Mouse (Mus musculus) CD4-positive naive resting alpha-beta T cell, adult 76 days (primary cell): ENCODE data around the gene Asphd1. TPM values are rescaled to one million over a fixed set of nuclear protein-coding genes. Genes with fewer than 3 reads are reported as not detected.

Experiments used
- total RNA-seq: library from RNA; stranded (reverse); gene quantifications from one replicate; pipeline ENCODE4 v1.2.4, GENCODE M21; 2023

The Asphd1 gene
- total RNA-seq: not detected

DNA sequence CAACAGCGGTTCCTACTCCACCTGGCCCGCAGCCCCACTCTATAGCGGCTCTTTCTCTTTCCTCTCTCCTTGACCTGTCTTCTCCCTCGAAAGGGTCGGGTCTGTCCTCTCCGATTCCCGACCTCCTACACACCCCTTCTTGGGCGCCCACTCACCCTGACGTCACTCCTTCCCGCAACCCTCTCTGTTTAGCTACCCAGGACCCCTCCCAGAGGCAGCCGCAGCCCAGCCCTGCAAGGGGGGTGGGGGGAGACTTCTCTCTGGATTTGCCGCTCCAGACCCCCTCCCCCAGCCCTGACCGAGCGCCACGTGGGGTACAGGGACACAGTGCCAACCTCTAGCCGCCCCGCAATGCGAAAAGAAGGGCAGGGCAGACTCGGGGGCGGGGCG is at the start of gene Asphd1:
Gene Asphd1 (minus strand): TSS at position 180 of the 390 bp plus-strand sequence.

DNA sequence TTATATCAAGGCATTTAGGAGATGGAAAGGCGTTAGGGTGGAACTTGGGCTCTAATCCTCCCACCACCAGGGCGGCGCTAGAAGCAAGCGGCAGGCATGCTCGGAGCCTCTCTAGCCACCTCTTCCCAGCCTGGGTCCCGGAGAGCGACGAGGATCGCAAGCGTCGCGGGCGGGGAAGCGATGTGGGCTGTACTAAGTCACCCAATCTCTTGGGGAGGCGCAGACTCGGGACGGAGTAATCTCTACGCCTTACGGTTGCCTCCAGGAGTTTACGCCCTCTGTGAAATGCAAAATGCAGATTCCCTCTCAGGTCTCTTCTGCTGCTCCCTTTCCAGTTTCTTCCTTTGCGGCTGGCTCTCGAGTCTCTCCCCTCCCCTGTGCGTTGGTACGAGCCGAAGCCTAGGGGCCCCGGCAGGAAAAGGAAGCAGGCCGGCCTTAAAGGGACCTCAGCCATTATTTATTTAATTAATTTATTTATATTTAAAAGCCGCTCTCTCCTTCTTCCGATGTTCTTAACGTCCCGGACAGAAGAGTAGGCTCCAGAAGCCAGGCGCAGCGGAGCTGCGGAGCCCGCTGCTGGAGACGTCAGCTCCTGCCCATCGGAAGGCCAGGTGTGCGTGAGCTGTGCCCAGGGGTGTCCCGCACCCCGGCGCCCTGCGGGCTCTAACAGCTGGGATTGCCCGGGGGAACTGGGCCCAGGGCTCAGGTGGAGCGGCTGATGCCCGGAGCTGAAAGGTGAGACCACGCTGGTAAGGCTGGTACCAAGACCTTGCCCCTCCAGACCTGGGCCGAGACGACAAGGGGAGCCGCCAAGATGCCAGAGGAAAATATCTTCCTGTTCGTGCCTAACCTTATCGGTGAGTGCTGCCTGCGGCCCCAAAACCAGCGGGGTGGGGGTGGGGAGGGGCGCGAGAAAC is 26.8 kb upstream of the Asphd1 start, which contains the start of gene Cdiptos:
Gene Cdiptos (minus strand): TSS at position 149 of the 917 bp plus-strand sequence.

DNA sequence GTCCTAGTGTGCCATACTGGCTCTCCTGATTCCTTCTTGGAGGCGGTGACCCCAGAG is 26.3 kb upstream of the Asphd1 start, which contains the start of gene Cdipt:
Gene Cdipt (plus strand): TSS at position 22 of the 57 bp plus-strand sequence.

DNA sequence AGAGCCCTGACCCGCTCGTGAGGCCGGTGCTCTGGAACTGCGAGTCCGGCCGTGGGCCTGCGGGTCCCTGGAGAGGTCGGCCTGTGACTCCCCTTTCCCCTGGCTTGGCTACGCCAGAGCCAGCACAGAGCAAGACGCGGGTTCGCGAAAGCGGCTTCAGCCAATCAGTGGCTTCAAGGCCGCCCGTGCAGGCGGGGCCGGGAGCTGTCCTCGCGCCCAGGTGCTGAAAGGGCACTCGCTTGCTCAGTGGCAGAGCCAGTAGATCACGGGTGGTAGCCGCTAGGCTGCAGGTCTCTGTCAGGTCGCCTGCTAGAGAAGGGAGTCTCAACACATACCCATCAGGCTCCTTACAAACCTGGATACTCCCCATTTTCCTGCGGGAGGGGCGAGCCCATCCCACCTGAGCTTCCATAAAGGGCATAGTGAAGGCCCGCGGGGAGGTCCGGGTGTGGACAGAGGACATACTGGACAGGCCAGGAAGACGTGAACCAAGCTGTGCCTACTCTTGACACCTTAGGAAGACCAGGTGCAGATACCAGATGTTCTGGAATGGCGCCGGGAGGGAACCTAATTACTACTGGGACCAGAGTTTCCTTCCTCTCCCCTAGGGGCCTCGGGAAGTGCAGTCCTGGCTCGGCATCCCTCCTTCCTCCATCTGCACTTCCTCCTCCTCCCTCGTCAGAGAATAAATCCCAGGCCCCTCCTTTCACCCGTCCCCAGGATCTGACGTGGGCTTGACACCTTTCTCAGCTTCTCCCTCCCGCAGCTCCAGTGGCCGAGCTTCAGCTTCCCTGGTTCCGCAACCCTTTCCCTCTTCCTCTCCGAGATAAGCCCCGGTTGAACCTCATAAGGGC is 638 bp upstream of the Asphd1 start, which contains the start of gene Sez6l2:
Gene Sez6l2 (plus strand): TSS at position 771 of the 854 bp plus-strand sequence.

DNA sequence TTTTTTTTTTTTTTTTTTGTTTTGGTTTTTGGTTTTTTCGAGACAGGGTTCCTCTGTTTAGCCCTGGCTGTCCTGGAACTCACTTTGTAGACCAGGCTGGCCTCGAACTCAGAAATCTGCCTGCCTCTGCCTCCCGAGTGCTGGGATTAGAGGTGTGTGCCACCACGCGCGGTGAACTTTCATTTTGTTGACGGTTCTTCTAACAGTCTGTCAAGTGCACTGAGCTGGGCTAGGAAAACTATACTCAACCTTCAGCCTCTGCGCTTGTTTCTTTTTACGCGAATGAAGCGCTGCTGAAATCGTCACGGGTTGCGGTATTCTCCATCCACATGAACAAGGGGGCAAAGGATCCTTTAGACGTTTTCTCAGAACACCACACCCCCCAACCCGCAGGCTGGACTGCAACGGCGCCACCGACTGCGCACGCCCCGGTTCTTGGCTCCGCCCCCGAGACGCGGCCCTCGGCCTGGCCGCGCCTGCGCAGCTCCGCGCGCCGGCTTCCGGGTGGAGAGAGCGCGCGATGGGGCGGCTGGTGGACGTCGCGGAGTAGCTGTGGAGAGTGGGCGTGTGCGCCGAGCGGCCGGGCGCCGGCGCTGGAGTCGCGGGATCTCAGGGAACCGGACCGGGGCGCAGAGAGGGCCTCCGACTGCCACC is 20.9 kb downstream of the Asphd1 start, which contains the start of gene Kctd13:
Gene Kctd13 (plus strand): TSS at position 496 of the 654 bp plus-strand sequence.

DNA sequence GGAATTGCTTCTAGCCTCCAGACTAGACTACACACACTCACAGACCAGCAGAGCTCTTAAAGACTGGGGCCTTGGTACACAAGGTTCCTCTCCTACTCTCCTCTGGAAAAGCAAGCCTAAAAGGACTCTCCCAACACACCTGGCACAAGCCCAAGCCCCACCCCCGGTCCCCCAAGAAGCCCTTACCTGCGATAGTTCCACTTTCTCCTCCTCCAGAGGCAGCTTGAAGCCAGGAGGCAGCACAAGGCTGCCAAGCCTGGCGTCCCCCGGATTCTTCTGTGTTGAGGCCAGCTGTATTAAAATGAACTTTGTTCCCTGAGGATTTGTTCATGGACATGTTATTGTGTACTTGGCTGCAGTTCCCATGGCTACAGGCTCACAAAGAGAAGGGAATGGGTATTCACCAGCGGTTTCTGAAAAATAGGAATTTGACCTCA is 26.7 kb downstream of the Asphd1 start, which contains the start of gene Tmem219:
Gene Tmem219 (minus strand): TSS at position 294 of the 437 bp plus-strand sequence.

Other genes starting within 250 kb of the Asphd1 start
- 1,152 TPM for gene Coro1a, start 241.8 kb downstream of the Asphd1 start, total RNA-seq
- 29.3 TPM for gene Mapk3, start 190.0 kb downstream of the Asphd1 start, total RNA-seq
- gene Gdpd3, start 183.2 kb downstream of the Asphd1 start, total RNA-seq: 2.6 TPM
- 256 TPM for gene Ypel3, start 172.6 kb downstream of the Asphd1 start, total RNA-seq
- gene Tbx6, start 168.1 kb downstream of the Asphd1 start, total RNA-seq: 8.0 TPM
- gene Ppp4c, start 157.1 kb downstream of the Asphd1 start, total RNA-seq: 239 TPM
- not detected for gene Fam57b, start 151.9 kb downstream of the Asphd1 start, total RNA-seq
- not detected for gene 4930451I11Rik, start 117.9 kb downstream of the Asphd1 start, total RNA-seq
- gene Doc2a, start 102.2 kb downstream of the Asphd1 start, total RNA-seq: not detected
- 24.4 TPM for gene Hirip3, start 87.6 kb downstream of the Asphd1 start, total RNA-seq
- gene Ino80e, start 87.2 kb downstream of the Asphd1 start, total RNA-seq: 60.5 TPM
- gene Taok2, start 64.9 kb downstream of the Asphd1 start, total RNA-seq: 72.3 TPM
- 22.6 TPM for gene Tmem219, start 26.7 kb downstream of the Asphd1 start, total RNA-seq
- gene Kctd13, start 20.7 kb downstream of the Asphd1 start, total RNA-seq: 37.3 TPM
- gene Sez6l2, start 981 bp upstream of the Asphd1 start, total RNA-seq: 6.1 TPM
- gene Cdipt, start 26.3 kb upstream of the Asphd1 start, total RNA-seq: 99.9 TPM
- gene Cdiptos, start 26.5 kb upstream of the Asphd1 start, total RNA-seq: 0.62 TPM
- gene Mvp, start 65.0 kb upstream of the Asphd1 start, total RNA-seq: 25.5 TPM
- gene Pagr1b, start 66.9 kb upstream of the Asphd1 start, total RNA-seq: 5.4 TPM
- gene Pagr1a, start 67.8 kb upstream of the Asphd1 start, total RNA-seq: 26.5 TPM
- 32.5 TPM for gene Gm42742, start 71.5 kb upstream of the Asphd1 start, total RNA-seq
- gene Prrt2, start 71.6 kb upstream of the Asphd1 start, total RNA-seq: 5.3 TPM
- gene Maz, start 77.5 kb upstream of the Asphd1 start, total RNA-seq: 197 TPM
- gene Kif22, start 92.9 kb upstream of the Asphd1 start, total RNA-seq: 3.0 TPM
- gene Zg16, start 137.7 kb upstream of the Asphd1 start, total RNA-seq: not detected
- gene AI467606, start 141.8 kb upstream of the Asphd1 start, total RNA-seq: 36.6 TPM
- 44.2 TPM for gene Qprt, start 172.6 kb upstream of the Asphd1 start, total RNA-seq
- 334 TPM for gene Spn, start 188.2 kb upstream of the Asphd1 start, total RNA-seq
- 71.0 TPM for gene Cd2bp2, start 246.5 kb upstream of the Asphd1 start, total RNA-seq